Mouse (Mus musculus): Measurements from ENCODE around the gene Ino80.

GRCm38 (mm10) chr2:119486488-119486887 is 9.0 kb upstream of the Ino80 start:
- no peak for TF ChIP-seq POLR2A (IDR thresholded peaks at IDR 0.05; ENCODE audit: extremely low read depth, insufficient read depth, low read length)
- TF ChIP-seq CTCF (IDR thresholded peaks at IDR 0.05; ENCODE audit: low read depth, low read length) = no peak
